Mouse (Mus musculus) adipocyte (in vitro differentiated cells): ENCODE measurements around the gene Cnih3.
A peak's percentile ranks its signal among the peaks of the same experiment; 100 is the strongest.

Experiments used
- DNase-seq: peaks from one replicate; pipeline ENCODE4 v3.0.0-alpha.2; 2016; ENCODE audit warnings: low spot score

Cnih3 gene

DNA sequence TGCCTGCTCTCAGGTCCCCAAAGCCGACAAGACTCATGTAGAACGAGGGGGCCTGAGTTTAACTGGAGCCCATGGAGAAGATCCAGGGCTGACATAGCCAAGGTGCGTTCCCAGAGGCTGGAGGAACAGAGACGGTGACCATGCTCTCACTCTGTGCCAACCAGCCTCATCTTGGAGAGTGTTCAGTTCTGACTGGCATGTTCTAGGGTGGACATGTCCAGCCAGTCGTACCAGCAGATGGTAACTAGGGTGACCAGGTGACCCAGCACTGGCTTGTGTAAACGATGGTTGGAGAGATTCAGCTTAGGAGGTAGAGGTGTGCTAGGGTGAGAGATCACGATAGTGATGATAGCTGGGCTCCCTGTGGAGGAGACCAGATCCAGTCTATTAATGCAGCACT, 50.6 kb downstream of the Cnih3 start:
- no peak for DNase-seq

DNA sequence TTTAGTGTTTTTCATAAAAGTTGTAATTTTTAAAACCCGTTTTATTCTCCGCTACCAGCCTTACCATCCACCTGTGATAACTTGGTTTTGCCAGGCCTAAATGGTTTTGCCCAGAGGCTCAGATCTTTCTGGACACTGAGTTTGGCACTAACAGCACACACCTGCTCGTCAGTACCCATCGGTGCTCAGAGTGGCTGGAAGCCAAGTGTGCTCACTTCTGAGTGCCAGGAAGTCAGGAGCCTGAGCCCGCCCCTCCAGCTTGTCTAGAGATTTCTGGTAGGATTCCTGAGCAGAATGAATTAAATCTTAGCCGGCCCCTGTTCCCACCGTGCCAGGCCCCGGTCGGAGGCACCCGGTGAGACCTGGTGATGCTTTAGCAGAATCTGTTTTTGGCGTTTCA, 54.9 kb downstream of the Cnih3 start:
- no peak for DNase-seq

DNA sequence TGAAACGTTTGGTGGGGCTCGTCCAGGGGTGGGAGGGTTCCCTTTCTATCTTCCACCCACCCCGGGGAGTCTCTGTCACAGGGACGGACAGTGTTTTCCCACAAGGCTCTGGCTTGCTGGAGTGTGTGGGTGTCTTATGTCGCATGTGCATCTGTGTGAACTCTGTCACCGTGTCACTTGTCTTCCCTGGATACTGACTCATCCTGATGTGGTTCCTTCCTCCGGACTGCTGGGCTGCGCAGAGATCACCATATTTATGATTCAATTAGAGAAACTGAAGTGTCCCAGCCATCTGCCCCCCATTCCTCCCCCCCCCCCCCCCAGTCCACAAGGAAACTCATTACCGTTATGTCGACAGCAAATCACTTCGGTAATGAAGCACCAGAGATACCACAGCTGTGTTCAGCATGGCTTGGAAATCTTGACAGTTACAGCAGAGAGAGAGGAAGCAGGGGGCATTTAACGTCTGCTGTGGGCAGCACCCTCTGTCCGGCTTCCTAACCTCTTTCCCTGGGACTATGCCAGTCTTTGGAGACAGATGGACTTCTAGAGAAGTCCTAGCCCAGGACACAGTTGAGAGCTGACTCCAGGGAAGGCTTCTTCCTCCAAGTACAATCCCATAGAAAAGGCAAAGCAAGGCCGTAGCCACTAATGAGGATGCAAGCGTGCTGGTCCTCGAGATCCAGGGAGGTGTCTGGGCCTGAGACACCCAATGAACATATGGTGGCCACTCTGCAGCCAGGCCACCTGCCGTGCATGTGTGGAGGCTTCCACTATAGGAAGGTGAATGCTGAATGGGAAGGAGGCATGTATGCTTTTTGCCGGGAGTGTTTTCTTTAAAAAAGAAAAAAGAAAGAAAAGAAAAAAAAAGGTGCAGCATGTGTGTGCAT, 55.9 kb downstream of the Cnih3 start:
- DNase-seq = no peak

DNA sequence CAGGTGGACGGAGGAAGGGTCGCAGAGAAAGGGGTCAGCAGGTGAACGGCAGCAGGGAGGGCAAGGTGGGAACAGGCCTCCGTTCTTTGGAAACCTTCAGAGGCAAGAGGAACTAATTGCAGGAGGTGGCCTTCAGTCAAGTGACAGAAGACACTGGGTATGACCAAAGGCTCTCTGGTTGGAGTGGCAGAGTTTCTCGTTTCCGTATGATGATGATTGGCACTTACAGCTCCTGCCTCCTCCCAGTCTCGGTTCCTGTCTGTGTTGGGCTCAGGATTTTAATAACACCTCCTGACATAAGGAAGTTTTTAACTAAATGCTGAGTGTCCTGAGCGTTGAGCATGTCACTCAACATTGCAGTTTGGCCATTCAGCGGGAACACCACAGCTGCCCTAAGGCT, 57.3 kb downstream of the Cnih3 start:
- DNase-seq = no peak

DNA sequence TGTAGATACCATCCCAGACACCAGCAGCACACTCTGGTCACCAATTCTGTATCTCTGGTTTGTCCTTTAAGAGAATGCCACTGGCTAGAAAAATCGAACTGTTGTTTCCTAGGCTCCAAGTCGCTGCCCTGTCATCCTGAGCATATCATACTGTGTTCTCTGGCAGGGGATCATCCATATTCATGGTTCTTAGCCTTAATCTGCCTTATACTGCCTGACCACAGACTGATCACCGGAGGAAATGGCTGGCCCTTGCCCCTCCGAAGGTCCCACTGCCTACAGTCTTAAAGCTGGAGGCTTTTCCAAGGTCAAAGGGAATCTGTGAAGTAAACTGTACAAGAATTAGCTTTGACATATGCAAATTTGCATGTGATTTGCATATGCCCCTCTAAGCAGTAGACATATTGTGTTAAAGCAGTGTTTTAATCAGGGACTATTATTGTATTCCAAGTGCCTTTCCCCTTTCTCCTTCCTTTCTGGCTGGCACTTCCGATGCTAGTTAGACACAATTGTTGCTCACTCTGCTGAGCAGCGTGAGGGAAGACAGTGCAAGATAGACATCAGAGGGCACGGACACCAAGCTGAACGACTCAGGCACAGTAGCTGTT, 58.3 kb downstream of the Cnih3 start:
- DNase-seq = no peak

DNA sequence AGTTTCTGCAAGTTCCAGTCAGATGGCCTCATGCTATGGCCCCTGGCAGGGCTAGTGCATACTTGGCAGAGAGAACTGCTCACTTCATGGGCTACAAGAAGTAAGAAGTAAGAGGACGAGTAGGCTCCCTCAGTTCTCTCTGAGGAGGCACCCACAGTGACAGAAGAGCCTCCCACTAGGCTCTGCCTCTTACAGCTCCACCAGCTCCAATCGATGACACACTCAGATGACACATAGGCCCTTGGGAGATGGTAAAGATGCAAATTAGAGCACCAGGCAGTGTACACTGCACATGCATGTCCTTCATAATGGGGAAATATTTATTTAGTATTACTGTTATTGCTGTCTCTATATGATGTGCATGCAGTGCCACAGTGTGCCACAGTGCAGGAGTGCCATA, 62.6 kb downstream of the Cnih3 start:
- no peak for DNase-seq

DNA sequence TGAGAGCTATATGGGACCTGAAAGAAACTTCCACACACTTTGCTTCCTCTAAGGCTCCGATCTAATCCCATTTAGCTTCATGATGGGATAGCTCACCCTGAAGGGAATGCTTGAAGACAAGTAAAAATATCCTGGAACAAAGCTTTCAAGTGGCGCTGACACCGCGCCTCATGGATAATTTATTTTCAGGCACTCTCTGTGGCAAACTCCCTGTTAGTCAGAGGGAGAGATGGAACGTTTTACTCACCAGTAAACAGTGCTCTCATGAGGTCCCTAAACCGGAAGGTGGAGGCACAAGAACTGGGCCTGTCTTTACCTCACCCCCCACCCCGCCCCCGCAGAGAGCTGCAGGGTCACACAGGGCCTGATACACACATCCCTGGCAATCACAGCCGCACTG, 64.4 kb downstream of the Cnih3 start:
- no peak for DNase-seq

DNA sequence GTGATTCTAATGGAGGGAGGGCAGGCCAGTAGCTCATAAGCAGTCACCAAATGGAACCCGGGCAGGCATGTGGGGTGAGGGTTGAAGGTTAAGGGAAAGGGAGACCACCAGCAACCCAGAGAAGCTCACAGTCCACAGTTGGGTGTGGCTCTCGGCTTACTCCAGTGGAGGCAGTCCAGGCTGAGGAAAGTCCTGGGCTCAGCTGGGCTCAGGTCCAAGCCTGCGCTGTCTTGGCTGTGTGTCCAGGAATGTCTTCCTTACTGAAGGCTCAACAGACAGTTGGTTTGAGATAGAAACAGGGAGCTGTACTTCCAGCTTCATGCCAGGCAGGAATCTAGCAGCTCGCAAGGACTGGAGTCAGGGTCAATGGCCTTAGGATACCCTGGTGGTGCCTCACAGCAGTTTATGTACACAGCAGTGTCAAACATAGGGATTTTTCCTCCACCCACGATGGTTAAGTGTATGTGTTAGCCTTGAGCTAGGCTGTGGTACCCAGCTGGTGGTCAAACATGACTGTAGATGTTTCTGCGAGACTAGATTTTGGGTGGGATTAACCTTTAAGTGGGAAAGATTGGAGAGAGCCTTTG, 65.6 kb downstream of the Cnih3 start:
- DNase-seq = peak; percentile 89

DNA sequence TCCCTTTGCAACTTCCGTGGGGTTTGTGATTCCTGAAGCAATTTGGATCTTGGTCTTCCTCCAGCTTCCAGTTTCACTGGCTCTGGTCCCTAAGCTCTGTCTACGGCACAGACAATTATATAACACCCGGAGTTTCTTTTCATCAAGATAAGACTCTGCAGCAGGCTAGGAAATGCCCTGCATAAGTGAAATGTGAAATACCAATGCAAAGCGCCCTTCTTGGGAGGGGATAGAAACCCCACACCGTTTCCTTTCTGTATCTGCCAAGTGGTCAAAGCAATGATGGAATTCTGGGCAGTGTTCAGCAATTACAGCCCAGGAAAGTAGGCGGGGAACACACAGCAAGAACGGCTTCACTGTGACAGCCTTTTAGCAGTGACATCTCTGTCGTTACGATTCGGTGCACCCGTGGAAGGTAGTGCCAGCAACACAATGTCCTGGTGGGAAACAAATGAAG, 67.7 kb downstream of the Cnih3 start:
- DNase-seq = peak; percentile 47

DNA sequence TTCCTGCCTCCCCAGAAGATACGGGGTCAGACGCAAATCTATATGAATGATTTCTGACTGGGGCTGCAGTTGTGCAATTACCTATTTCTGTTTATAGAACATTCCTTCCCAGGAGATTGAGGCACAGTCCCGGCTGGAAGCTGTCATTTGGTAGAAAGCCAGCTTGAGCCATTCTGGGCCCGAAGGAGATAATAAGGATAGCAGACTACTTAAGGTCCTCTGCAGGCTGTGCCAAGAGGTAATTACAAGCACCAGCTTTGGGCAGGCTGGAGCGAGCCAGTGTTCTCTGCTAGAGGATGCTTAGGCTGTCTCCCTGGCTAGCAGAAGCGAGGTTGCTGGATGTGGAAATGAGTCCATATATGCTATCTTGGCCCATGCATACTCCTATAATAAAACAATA, 70.4 kb downstream of the Cnih3 start:
- peak; percentile 31 for DNase-seq

DNA sequence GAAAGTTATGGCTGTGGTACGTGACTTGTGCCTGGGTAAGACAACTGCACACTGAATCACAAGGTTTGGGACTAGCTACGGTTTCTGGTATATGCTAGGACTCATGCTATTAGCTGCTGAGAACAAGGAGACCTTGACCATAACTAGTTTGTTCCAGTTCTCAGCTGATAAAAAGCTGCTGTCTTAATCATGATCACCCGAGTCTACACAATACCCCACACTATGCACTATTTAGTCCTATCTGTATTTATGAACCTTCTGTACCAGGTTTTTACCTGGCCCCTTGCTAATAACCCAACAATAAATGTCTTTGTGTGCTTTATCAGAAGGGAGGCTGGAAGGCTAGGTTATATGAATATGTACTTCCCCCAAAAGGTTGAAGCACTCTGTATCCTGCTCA, 72.5 kb downstream of the Cnih3 start:
- DNase-seq = no peak

DNA sequence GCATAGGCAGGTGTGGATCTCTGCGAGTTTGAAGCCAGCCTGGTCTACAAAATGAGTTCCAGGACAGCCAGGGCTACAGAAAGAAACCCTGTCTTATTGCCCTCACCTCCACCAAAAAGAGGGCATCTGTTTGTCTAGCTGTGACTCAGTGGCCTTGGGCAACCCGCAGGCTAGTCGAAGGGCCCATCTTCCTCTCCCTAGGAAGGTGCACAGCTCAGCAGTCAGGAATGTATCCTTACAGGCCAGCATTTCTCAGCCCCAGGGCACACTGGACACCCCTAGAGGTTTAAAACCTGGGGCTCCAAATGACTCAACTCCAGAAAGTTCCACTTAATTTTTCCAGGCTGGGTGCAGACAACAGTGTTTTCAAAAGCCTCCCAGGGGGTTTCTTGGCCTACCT, 73.0 kb downstream of the Cnih3 start:
- no peak for DNase-seq

DNA sequence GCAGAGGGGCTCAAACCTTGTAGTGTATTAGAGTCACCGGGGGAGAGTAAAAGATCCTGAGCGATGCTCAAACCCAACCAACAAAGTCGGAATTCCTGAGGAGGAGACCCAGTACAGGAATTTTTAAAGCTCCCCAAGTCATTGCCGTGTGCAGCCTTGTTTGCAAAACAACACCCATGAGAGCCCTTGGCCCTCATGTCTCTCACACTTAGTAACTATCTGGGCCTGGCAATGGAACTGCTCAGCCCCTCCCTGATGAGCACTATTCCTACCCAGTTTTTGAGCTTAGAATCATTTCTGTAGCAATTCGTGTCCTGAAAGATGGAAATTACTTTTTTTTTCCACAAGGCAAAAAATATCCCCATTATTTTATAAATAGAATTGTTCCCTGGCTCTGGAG, 74.0 kb downstream of the Cnih3 start:
- no peak for DNase-seq

DNA sequence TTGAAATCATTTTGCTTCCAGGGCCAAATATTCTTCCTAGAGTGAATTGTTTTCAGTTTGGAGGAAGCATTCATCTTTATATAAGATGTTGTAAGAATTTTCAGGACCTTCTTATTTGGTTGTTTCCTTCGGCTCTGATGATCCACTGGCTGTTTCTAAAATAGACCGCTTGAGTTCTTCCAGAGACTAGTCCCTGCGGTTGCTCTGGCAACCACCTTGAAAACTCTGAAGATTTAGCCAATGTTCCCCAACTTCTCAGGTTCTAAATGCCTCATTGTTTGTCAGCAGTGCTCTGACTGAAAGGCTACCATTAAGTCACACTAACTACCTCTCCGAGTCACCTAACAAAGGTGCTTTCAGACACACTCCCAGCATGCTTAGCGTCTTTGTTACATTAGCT, 80.8 kb downstream of the Cnih3 start:
- DNase-seq = no peak

DNA sequence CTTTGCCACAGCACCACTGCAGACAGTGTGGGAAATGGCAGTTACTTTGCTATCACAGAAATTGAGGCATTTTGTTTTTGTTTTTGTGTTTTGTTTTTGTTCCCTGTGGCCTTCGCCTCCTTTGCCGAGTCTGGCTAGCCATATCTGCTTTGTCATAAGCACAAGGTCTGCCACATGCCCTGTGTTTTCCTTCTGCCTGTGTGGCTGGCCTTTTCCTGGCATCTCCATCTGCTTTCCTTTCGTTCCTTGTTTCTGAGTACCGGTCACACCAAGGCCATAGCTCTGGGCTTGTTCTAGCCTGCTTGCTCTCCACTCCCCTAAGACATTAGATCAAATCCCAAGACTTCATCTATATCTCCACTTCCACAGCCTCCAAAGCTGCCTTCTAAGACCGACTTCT, 83.0 kb downstream of the Cnih3 start:
- no peak for DNase-seq

DNA sequence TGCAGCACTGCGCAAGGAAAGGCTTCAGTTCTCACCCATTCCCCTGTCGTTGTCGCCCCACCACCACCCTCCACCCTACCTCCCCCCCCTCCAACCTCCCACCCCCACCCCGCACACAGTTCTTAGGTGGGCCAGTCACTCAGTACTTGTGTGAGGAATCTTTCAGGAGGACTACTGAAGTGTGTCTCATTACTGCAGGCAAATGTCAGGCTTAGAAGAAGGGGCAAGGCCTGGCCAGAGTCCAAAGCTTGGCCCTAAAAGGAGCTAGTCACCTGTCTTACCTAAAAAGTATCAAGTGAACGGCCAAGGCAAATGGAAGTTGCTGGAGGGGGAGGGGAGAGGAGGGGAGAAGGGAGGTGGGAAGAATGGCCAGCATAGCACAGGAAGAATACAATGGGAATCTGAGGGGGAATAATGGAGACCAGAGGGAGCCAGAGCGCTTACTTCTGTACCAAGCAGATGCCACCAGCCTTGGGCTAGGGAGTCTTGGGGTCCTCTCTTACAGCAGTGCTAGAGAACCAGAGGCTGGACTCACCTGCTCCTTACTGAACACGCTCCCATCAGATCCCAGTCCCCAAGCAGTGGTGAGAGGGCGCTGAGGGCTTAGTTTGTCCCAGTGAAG, 88.7 kb downstream of the Cnih3 start:
- DNase-seq = no peak

DNA sequence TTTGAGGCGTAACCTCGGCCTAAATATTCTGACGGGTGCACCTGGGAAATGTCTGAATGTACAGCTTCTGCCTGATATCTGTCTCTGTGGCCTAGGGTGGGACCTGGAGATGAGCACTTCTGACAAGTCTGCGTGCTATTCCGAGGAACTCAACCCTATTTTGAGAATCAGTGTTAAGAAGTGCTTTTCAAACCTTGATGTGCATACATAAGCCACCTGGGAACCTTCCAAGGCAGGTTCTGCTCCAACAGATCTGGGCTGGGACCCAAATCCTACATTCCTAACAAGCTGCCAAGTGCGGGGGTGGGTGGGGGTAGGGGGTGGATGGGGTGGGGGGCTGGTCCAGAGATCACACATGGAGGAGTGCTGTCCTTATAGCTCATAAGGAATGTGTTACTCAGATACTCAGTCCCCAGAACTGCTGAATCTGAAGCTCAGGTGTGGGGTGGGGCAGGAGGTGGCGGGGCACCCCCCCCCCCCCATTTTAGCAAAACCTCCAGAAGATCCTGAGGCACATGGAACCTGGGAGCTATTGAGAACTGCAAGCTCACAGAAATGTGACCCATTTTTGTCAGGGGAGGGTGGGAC, 89.3 kb downstream of the Cnih3 start:
- DNase-seq = no peak

DNA sequence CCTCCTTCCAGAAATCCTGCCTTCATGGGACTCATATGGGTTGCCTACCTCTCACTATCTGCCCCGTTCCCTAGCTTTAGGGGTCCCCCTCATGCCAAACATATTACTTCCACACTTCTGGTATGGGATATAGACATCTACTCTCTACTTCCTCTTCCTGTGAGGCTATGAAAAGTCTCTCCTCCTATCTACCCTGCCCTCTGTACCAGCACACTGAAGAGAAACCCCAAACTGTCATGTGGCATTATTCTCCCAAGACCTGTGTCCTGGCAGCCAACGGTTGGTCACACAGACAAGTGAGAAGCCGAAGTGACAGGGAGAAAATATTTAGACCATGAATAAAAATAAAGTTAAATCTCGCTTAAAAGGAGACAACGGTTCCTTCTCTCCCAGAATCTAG, 92.6 kb downstream of the Cnih3 start:
- no peak for DNase-seq

DNA sequence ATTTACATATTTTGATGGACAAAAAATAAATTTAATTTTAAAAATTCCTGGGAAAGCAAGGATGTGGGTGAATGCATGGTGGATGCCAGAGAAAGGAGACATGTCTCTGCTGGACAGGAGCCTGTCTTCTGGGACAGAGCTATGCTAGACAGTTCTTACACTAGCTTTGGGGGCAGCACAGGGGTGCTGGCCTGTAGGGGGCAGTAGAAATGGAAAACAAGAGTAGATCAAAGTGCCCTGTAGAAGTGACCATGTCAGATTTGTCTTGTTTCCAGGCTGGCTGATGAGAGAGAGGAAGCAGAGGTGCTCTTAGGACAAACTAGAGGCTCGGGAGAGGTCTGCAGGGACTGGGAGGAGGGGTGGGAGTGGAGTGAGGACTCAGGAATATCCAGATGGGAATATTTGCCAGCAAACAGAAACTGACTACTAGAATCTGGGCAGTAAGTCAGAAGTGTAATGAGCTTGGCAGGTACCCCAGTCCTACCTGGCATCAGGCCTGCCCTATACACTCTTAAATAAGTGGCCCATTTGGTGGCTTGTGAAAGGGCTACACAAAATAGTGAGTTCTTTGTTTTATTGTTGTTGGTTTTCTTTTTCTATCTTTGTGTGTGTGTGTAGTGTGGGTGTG, 93.3 kb downstream of the Cnih3 start:
- peak; percentile 91 for DNase-seq

DNA sequence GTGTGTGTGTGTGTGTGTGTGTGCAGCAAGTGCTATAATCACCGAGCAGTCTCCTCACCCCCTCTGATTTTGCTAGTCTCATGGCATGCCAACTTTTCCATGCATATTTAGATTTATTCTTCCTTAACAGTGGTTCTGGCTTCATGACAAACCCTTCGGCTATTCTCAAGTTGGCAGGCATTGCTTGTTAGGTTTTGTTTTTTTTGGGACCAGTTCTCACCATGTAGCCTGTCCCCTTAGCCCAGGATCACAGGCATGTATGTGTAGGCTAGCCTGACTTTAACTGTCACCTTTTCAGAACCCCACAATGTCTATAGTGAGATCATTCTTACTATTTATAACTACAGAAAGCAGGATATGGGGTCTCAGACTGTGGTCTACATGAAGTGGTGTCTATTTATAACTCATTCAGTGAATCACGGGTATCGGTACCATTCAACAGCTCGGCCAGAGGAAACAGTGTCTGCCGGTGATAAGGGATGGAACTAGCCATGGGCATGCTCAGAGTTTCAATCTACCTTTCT, 94.2 kb downstream of the Cnih3 start:
- DNase-seq = peak; percentile 79

DNA sequence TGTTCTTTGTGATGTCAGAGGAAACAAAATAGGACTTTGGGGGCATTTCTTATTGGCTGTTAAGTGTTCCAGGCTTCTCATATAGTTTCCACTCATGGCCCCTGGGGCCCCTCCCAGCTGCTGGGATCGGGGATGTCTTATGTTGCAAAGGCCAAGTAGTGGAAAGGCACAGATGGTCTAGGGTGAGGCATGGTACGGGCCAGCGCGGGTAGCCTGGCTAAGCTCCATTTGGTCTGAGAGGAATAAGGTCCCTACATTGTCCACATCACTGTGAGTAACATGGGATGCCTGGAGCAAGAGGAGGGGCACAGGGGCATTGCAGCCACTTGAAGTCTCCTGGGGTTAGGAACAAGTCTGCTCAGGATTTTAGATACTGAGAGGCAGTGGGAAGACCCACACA, 95.1 kb downstream of the Cnih3 start:
- DNase-seq = no peak

DNA sequence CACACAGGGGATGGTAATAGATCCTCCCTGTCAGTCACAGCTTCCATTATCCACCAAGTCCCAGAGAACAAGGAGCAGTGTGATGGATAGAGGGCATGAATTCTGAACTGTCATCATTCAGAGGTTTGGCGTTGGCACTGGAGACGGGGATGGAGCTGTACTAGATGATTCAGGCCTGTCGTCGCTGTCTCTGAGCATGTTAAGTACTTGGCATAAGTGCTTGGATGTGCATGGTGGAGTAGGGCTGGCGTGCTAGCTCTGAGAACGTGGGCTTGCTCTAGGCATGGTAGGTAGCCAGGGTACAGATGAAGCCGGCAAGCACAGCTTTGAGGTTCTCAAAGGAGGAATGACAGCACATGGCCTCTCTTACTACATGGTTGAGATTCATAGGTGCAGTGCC, 95.6 kb downstream of the Cnih3 start:
- DNase-seq = peak; percentile 16
